In genomic region chr11:115514238-115514663, GRCm38 (mm10) we compare ENCODE assay signal across 8 mouse cellular contexts. TPM values are rescaled to one million over a fixed set of nuclear protein-coding genes. Genes with fewer than 3 reads are reported as not detected.
DNase-seq lines count a peak whose midpoint lies in the region; ATAC-seq lines count a peak whose summit lies in the region.

Gene Jpt1, minus strand, starts transcription at chr11:115514387.

- H3K4me2 ChIP-seq in heart, embryonic 13.5 days = peak within 1 kb of the TSS; percentile 83
- H3K4me2 ChIP-seq in liver, embryonic 12.5 days = peak within 1 kb of the TSS; percentile 91
- H3K4me2 ChIP-seq in stomach, embryonic 15.5 days = peak within 1 kb of the TSS; percentile 76

- peak; percentile 90 for ATAC-seq in heart, embryonic 13.5 days (ENCODE audit: extremely low read depth, insufficient number of reproducible peaks, low FRiP score, low TSS enrichment)
- peak; percentile 85 for ATAC-seq in liver, embryonic 12.5 days
- peak; percentile 95 for ATAC-seq in stomach, embryonic 15.5 days (ENCODE audit: insufficient read depth, low FRiP score, low read depth)

- no peaks in the 10 kb centered on the region for H3K27me3 ChIP-seq in heart, embryonic 13.5 days (replicated peaks)
- H3K27me3 ChIP-seq in liver, embryonic 12.5 days (replicated peaks) = no peaks in the 10 kb centered on the region
- H3K27me3 ChIP-seq in stomach, embryonic 15.5 days (replicated peaks) = no peaks in the 10 kb centered on the region

- WGBS in heart, embryonic 13.5 days = 1% methylated on average over 24 of the region's 24 CpGs
- WGBS in liver, embryonic 12.5 days (ENCODE audit: insufficient replicate concordance) = under 1% methylated on average over 24 of the region's 24 CpGs
- under 1% methylated on average over 24 of the region's 24 CpGs for WGBS in stomach, embryonic 15.5 days

- H3K36me3 ChIP-seq in heart, embryonic 13.5 days = no peaks in the 10 kb centered on the region
- H3K36me3 ChIP-seq in liver, embryonic 12.5 days = no peaks in the 10 kb centered on the region
- H3K36me3 ChIP-seq in stomach, embryonic 15.5 days = no peaks in the 10 kb centered on the region

- H3K27ac ChIP-seq in brown adipose tissue, adult 24 weeks (replicated peaks; ENCODE audit: low read depth, low read length) = peak within 1 kb of the TSS; percentile 66
- H3K27ac ChIP-seq in heart, embryonic 13.5 days (replicated peaks) = peak within 1 kb of the TSS; percentile 91
- peak within 1 kb of the TSS; percentile 93 for H3K27ac ChIP-seq in liver, embryonic 12.5 days
- H3K27ac ChIP-seq in stomach, embryonic 15.5 days = peak within 1 kb of the TSS; percentile 89

- peak within 1 kb of the TSS; percentile 99 for H3K9ac ChIP-seq in heart, embryonic 13.5 days
- peak within 1 kb of the TSS; percentile 94 for H3K9ac ChIP-seq in liver, embryonic 12.5 days
- peak within 1 kb of the TSS; percentile 92 for H3K9ac ChIP-seq in stomach, embryonic 15.5 days

- peaks cover 16% of the 10 kb centered on the region for H3K4me1 ChIP-seq in brown adipose tissue, adult 24 weeks (ENCODE audit: control insufficient read depth, insufficient read depth, insufficient read length, low read length)
- peaks cover 46% of the 10 kb centered on the region for H3K4me1 ChIP-seq in heart, embryonic 13.5 days
- H3K4me1 ChIP-seq in liver, embryonic 12.5 days = peaks cover 50% of the 10 kb centered on the region
- peaks cover 33% of the 10 kb centered on the region for H3K4me1 ChIP-seq in stomach, embryonic 15.5 days

- DNase-seq in CD4-positive, CD25-positive, alpha-beta regulatory T cell, adult 2 months (ENCODE audit: low read depth, low spot score) = peak; percentile 96
- peak; percentile 50 for DNase-seq in fat pad, adult 2 months (ENCODE audit: extremely low read depth, low read depth, low spot score)
- peak; percentile 98 for DNase-seq in kidney, postnatal 10 days
- DNase-seq in natural killer cell, adult 2 months (ENCODE audit: low spot score in 2 of 2) = peak; percentile 98 to 99

- H3K4me3 ChIP-seq in brown adipose tissue, adult 24 weeks (ENCODE audit: insufficient read depth, low read depth, low read length) = peak within 1 kb of the TSS; percentile 92
- peak within 1 kb of the TSS; percentile 99 for H3K4me3 ChIP-seq in heart, embryonic 13.5 days
- peak within 1 kb of the TSS; percentile 88 for H3K4me3 ChIP-seq in liver, embryonic 12.5 days
- peak within 1 kb of the TSS; percentile 90 for H3K4me3 ChIP-seq in stomach, embryonic 15.5 days (replicated peaks)

- H3K9me3 ChIP-seq in heart, embryonic 13.5 days = no peaks in the 10 kb centered on the region
- H3K9me3 ChIP-seq in liver, embryonic 12.5 days (replicated peaks) = no peaks in the 10 kb centered on the region
- H3K9me3 ChIP-seq in stomach, embryonic 15.5 days = no peaks in the 10 kb centered on the region

RNA-seq across cellular contexts. Expression of gene Jpt1, which starts in this region (rescaled TPM):
- polyA plus RNA-seq in brown adipose tissue, adult 24 weeks (2012; ENCODE audit: insufficient read depth, insufficient read length, missing spikeins) = 21.2 and 21.5 TPM in 2 replicates
- 432 and 502 TPM in 2 replicates for polyA plus RNA-seq in heart, embryonic 13.5 days (2015; fragmentation: Nextera tagmentation; extraction: Ambion mirVana)
- polyA plus RNA-seq in liver, embryonic 12.5 days (2016; fragmentation: Nextera tagmentation; extraction: Ambion mirVana) = 307 and 318 TPM in 2 replicates
- 472 and 482 TPM in 2 replicates for polyA plus RNA-seq in stomach, embryonic 15.5 days (2015; fragmentation: Nextera tagmentation; extraction: Ambion mirVana)

Comparison
In these comparisons a context has a peak if more than half of its experiments do, and no peak if none do; other contexts are left out.
1. Peak in every context shown above with its lines: DNase-seq, ATAC-seq, H3K4me3 ChIP-seq and H3K27ac ChIP-seq.
2. RNA of gene Jpt1 (polyA plus RNA-seq): 472 to 482 TPM in stomach, embryonic 15.5 days, 432 to 502 TPM in heart, embryonic 13.5 days and 307 to 318 TPM in liver, embryonic 12.5 days; 21.2 to 21.5 TPM in brown adipose tissue, adult 24 weeks; every median in the first group is over 10 times any median in the second.